Mouse (Mus musculus) kidney, adult 2 months (tissue): Measurements from ENCODE around the gene Rnh1.

ENCODE experiments used
- CTCF ChIP-seq: fragments of 200-500 bp; conservative IDR thresholded peaks from 2 replicates; pipeline ENCODE4 v1.5.1; 2011; ENCODE audit warnings: low read depth, mild to moderate bottlenecking, control low read depth, low read length, moderate library complexity, mixed read lengths; ENCODE audit not compliant: insufficient read depth, insufficient read length
- POLR2A ChIP-seq: fragments of 200-500 bp; IDR thresholded peaks from one replicate; pipeline ENCODE4 v1.6.1; 2011; ENCODE audit warnings: low read depth, low read length, control low read depth

GRCm38 (mm10) chr7:141147044-141147443 lies 25.6 kb downstream of the Rnh1 start:
- no peak for TF ChIP-seq CTCF
- no peak for TF ChIP-seq POLR2A
